Mouse (Mus musculus) olfactory bulb, adult 2 months (tissue): ENCODE measurements around the gene Uchl4.

Source experiments
- CTCF ChIP-seq: fragments of 200-500 bp; IDR thresholded peaks from 2 replicates; pipeline ENCODE4 v1.5.1; 2012; ENCODE audit warnings: low read depth, mild to moderate bottlenecking, low read length, moderate library complexity; ENCODE audit not compliant: insufficient read depth
- POLR2A ChIP-seq: fragments of 200-500 bp; IDR thresholded peaks from 2 replicates; pipeline ENCODE4 v1.6.1; 2012; ENCODE audit warnings: mild to moderate bottlenecking, low read depth, low read length, moderate library complexity; ENCODE audit not compliant: insufficient read depth

- no peak for TF ChIP-seq POLR2A
- no peak for TF ChIP-seq CTCF
Observed at GRCm38 (mm10) chr9:64256204-64256603, 21.2 kb downstream of the Uchl4 start.
